Mouse (Mus musculus): ENCODE results near the gene Ube2u. TPM values are rescaled to one million over a fixed set of nuclear protein-coding genes. Genes with fewer than 3 reads are reported as not detected.

Ube2u gene
- polyA plus RNA-seq, 1 experiment from 2014 or later: 0.45 TPM

DNA sequence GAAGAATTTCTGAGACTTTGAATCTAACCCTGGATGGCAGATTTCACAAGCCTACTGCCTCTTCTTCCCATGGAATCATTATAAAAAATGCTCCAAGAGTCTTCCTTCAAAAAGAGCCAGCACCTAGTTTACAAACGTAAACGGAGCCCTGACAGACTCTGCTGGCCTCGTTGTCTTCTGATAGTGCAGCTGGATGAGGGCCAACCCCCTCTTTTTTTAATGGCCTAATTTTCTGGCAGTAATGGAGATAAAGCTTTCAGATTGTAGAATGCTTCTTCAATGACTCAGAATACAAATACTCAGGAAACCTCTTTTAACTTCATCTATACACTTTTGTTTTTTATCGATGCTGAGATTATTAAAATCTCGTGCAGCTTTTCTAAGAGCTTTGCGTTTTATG, 47.6 kb downstream of the Ube2u start:
- H3K4me1 ChIP-seq (ENCODE audit: control insufficient read depth, insufficient read depth, low read length): peaks cover 11% of the 10 kb centered on the region
- H3K9me3 ChIP-seq (replicated peaks; ENCODE audit: control insufficient read depth, low read length): no peaks in the 10 kb centered on the region
- ATAC-seq (replicated peaks; ENCODE audit: insufficient number of reproducible peaks, low FRiP score, low TSS enrichment, low read depth) (no peak), DNase-seq (ENCODE audit: low spot score) (no peak)
- no peak overlapping the region for H3K27ac ChIP-seq (replicated peaks; ENCODE audit: low read depth, low read length)
- no peaks in the 10 kb centered on the region for H3K36me3 ChIP-seq (replicated peaks; ENCODE audit: control insufficient read depth, insufficient read depth, low read depth, low read length)
- H3K27me3 ChIP-seq (ENCODE audit: control insufficient read depth, insufficient read depth, low read length): no peaks in the 10 kb centered on the region
- 46% methylated on average over 6 of the region's 6 CpGs for WGBS
- no peak overlapping the region for H3K9ac ChIP-seq (replicated peaks; ENCODE audit: low read length)
- H3K4me3 ChIP-seq (ENCODE audit: low read depth, low read length): no peak overlapping the region
- H3K4me2 ChIP-seq (ENCODE audit: low read depth, low read length): no peak overlapping the region

DNA sequence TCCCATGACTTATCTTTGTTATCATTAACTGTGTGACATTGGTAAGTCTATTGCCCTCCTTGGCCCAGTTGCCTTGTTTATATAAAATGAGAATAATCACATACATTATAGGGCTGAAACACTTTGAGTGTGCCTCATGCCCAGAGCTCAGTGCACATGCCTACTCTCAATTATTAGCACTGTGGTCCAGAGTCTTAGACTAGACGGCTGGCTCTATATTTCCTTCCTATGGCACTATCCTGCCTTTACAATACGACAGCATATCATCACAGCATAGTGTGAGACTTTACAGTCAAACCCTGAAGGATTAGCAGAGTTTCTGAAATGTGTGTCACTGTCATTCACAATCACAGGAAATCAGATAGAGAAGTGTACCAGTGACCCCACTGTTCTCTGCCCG, 48.4 kb downstream of the Ube2u start:
- Histone ChIP-seq H3K4me2 (ENCODE audit: low read depth, low read length) (peak overlapping the region; percentile 38), H3K36me3 (replicated peaks; ENCODE audit: control insufficient read depth, insufficient read depth, low read depth, low read length) (no peaks in the 10 kb centered on the region), H3K9me3 (replicated peaks; ENCODE audit: control insufficient read depth, low read length) (no peaks in the 10 kb centered on the region), H3K9ac (replicated peaks; ENCODE audit: low read length) (peak overlapping the region; percentile 39), H3K27ac (replicated peaks; ENCODE audit: low read depth, low read length) (peak overlapping the region; percentile 72; the same call in 1 of the 2 replicates), H3K4me1 (ENCODE audit: control insufficient read depth, insufficient read depth, low read length) (peaks cover 11% of the 10 kb centered on the region), H3K4me3 (ENCODE audit: low read depth, low read length) (no peak overlapping the region), H3K27me3 (ENCODE audit: control insufficient read depth, insufficient read depth, low read length) (no peaks in the 10 kb centered on the region)
- DNase-seq (ENCODE audit: low spot score) (no peak), ATAC-seq (replicated peaks; ENCODE audit: insufficient number of reproducible peaks, low FRiP score, low TSS enrichment, low read depth) (no peak)
- WGBS: 4% methylated on average over 3 of the region's 3 CpGs

DNA sequence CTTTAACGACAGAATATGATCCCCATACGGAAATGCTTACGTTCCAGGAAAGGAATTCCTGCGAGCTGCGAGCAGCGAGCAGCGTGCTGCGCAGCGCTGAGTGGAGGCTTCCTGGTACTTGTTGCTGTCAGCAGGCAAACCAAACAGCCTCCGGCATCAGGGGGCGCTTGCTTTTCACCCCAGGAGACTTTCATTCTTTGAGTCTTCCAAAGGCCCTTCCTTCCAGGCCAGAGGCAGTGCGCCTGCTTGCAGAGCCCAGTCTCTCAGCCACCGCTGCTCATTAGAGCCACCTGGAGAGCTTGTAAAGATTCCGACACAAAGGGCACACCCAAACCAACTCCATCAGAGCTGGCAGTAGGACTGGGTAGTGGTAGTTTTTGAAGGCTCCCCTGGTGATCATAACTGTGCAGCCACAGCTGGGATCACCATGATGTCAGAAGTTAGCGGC, 48.9 kb downstream of the Ube2u start:
- WGBS: 3% methylated on average over 15 of the region's 15 CpGs
- Histone ChIP-seq H3K4me1 (ENCODE audit: control insufficient read depth, insufficient read depth, low read length) (peaks cover 11% of the 10 kb centered on the region), H3K27ac (replicated peaks; ENCODE audit: low read depth, low read length) (peak overlapping the region; percentile 72; the same call in 1 of the 2 replicates), H3K36me3 (replicated peaks; ENCODE audit: control insufficient read depth, insufficient read depth, low read depth, low read length) (no peaks in the 10 kb centered on the region), H3K4me3 (ENCODE audit: low read depth, low read length) (peak overlapping the region; percentile 17; the same call in 1 of the 2 replicates), H3K9me3 (replicated peaks; ENCODE audit: control insufficient read depth, low read length) (no peaks in the 10 kb centered on the region), H3K27me3 (ENCODE audit: control insufficient read depth, insufficient read depth, low read length) (no peaks in the 10 kb centered on the region), H3K4me2 (ENCODE audit: low read depth, low read length) (peak overlapping the region; percentile 38), H3K9ac (replicated peaks; ENCODE audit: low read length) (peak overlapping the region; percentile 39)
- DNase-seq (ENCODE audit: low spot score) (peak; percentile 91), ATAC-seq (replicated peaks; ENCODE audit: insufficient number of reproducible peaks, low FRiP score, low TSS enrichment, low read depth) (peak; percentile 72)

DNA sequence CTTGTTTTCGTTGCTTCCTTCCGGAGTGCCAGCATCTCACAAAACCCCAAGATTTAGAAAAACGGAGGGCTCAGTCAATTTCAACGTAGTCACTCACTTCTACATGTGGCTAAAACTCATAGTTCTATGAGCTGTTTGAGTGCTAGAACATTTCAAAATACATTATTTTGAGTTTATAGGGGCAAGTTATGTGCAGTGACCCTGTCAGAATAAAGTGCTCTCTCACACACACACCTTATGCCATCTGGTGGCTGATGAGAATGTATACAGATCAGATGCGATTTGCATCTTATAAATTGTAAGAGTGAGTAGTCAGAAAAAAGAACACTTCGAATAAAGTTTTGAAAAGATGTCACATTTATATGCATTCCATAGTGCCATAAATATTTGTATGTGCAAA, 55.0 kb downstream of the Ube2u start:
- H3K9me3 ChIP-seq (replicated peaks; ENCODE audit: control insufficient read depth, low read length): no peaks in the 10 kb centered on the region
- no peak for ATAC-seq (replicated peaks; ENCODE audit: insufficient number of reproducible peaks, low FRiP score, low TSS enrichment, low read depth)
- no peak overlapping the region for H3K9ac ChIP-seq (replicated peaks; ENCODE audit: low read length)
- no peaks in the 10 kb centered on the region for H3K27me3 ChIP-seq (ENCODE audit: control insufficient read depth, insufficient read depth, low read length)
- peak; percentile 67 for DNase-seq (ENCODE audit: low spot score)
- no peak overlapping the region for H3K27ac ChIP-seq (replicated peaks; ENCODE audit: low read depth, low read length)
- no peak overlapping the region for H3K4me3 ChIP-seq (ENCODE audit: low read depth, low read length)
- H3K36me3 ChIP-seq (replicated peaks; ENCODE audit: control insufficient read depth, insufficient read depth, low read depth, low read length): no peaks in the 10 kb centered on the region
- H3K4me1 ChIP-seq (ENCODE audit: control insufficient read depth, insufficient read depth, low read length): no peaks in the 10 kb centered on the region
- WGBS: 70% methylated on average over 6 of the region's 6 CpGs
- H3K4me2 ChIP-seq (ENCODE audit: low read depth, low read length): no peak overlapping the region

DNA sequence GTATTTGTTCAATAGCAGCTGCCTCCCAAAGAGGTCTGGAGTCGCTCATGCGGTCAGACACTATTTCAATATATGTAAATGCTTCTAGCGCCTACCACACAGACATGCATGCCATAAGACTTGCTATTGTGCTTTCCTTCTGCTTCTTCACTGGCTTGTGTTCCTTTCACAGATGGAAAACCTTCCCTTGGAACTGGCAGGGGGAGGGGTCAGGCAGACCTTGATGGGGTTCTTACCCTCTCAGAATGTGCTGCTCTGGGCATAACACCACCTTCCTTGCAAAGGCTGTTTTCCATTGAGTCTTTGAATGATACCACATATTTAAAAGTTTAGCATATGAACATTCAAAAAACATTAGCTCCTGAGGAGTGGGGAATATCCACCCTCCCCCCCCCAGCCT, 56.3 kb downstream of the Ube2u start:
- H3K9ac ChIP-seq (replicated peaks; ENCODE audit: low read length): no peak overlapping the region
- H3K4me3 ChIP-seq (ENCODE audit: low read depth, low read length): no peak overlapping the region
- WGBS: 79% methylated on average over 3 of the region's 3 CpGs
- no peaks in the 10 kb centered on the region for H3K4me1 ChIP-seq (ENCODE audit: control insufficient read depth, insufficient read depth, low read length)
- H3K27me3 ChIP-seq (ENCODE audit: control insufficient read depth, insufficient read depth, low read length): no peaks in the 10 kb centered on the region
- H3K4me2 ChIP-seq (ENCODE audit: low read depth, low read length): no peak overlapping the region
- H3K36me3 ChIP-seq (replicated peaks; ENCODE audit: control insufficient read depth, insufficient read depth, low read depth, low read length): no peaks in the 10 kb centered on the region
- H3K27ac ChIP-seq (replicated peaks; ENCODE audit: low read depth, low read length): no peak overlapping the region
- ATAC-seq (replicated peaks; ENCODE audit: insufficient number of reproducible peaks, low FRiP score, low TSS enrichment, low read depth): no peak
- DNase-seq (ENCODE audit: low spot score): no peak
- no peaks in the 10 kb centered on the region for H3K9me3 ChIP-seq (replicated peaks; ENCODE audit: control insufficient read depth, low read length)

DNA sequence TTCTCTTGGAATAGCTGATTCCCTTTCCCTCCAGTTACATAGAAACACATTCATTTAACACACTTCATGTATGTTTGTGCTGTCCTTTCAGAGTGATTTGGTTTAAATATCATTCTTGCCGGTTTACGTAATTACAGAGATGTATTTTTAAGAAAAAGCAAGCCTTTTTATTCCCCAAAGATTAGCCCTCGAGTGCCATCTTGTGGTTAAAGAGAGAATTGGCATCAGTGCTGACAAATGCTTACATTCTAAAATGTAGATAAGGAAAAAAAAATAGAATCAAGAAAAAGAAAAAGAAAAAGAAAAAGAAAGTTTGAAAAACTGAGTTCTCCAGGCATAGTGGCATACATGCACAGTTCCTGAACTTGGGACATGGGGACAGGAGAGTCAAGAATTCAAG, 59.2 kb downstream of the Ube2u start:
- Histone ChIP-seq H3K36me3 (replicated peaks; ENCODE audit: control insufficient read depth, insufficient read depth, low read depth, low read length) (no peaks in the 10 kb centered on the region), H3K4me2 (ENCODE audit: low read depth, low read length) (no peak overlapping the region), H3K4me3 (ENCODE audit: low read depth, low read length) (no peak overlapping the region), H3K27me3 (ENCODE audit: control insufficient read depth, insufficient read depth, low read length) (no peaks in the 10 kb centered on the region), H3K9me3 (replicated peaks; ENCODE audit: control insufficient read depth, low read length) (no peaks in the 10 kb centered on the region), H3K9ac (replicated peaks; ENCODE audit: low read length) (no peak overlapping the region), H3K27ac (replicated peaks; ENCODE audit: low read depth, low read length) (no peak overlapping the region), H3K4me1 (ENCODE audit: control insufficient read depth, insufficient read depth, low read length) (no peaks in the 10 kb centered on the region)
- peak; percentile 93 for DNase-seq (ENCODE audit: low spot score)
- ATAC-seq (replicated peaks; ENCODE audit: insufficient number of reproducible peaks, low FRiP score, low TSS enrichment, low read depth): no peak
- 3% methylated on average over 3 of the region's 3 CpGs for WGBS

DNA sequence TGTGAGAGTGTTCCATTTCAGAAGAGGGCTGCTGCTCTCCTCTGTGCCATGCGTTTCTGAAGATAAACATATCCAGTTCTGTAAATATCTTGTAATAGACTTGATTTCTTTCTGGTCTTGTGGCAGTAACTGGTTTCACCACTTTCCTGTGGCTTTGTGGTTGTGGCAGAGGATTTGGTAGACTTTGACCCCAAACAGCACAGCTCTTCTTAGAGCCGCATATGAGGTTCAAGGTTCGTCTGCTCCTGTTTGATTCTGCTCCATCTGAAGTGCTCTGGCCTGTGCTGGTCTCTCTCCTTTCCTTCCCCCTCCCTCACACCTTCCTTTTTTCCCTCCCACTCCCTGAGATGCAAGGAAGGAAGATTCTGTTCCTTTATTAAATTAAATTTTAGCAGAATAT, 60.8 kb downstream of the Ube2u start:
- no peak for DNase-seq (ENCODE audit: low spot score)
- Histone ChIP-seq H3K4me2 (ENCODE audit: low read depth, low read length) (no peak overlapping the region), H3K9ac (replicated peaks; ENCODE audit: low read length) (no peak overlapping the region), H3K4me1 (ENCODE audit: control insufficient read depth, insufficient read depth, low read length) (no peaks in the 10 kb centered on the region), H3K9me3 (replicated peaks; ENCODE audit: control insufficient read depth, low read length) (no peaks in the 10 kb centered on the region), H3K27me3 (ENCODE audit: control insufficient read depth, insufficient read depth, low read length) (no peaks in the 10 kb centered on the region), H3K4me3 (ENCODE audit: low read depth, low read length) (no peak overlapping the region), H3K36me3 (replicated peaks; ENCODE audit: control insufficient read depth, insufficient read depth, low read depth, low read length) (no peaks in the 10 kb centered on the region), H3K27ac (replicated peaks; ENCODE audit: low read depth, low read length) (no peak overlapping the region)
- ATAC-seq (replicated peaks; ENCODE audit: insufficient number of reproducible peaks, low FRiP score, low TSS enrichment, low read depth): no peak
- 67% methylated on average over 3 of the region's 3 CpGs for WGBS

DNA sequence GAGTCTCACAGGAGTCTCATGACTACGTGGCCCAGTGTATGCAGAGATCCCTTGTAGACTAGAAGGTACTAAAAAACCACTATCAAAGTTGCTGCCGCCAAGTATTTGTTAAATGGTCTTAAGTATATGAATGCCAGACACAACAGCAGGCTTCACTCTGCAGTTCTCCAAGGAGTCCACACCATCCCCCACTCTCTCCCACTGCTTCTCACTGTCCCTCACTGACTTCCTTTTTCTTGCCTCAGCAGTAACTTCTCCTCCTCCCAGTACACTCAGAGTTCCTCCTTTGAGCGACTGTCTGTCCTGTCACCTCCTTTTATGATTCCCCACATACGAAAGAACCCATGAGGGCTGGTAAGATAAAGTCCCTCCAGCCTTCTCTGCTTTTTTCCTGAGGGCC, 69.3 kb downstream of the Ube2u start:
- H3K4me3 ChIP-seq (ENCODE audit: low read depth, low read length): no peak overlapping the region
- WGBS: 72% methylated on average over 4 of the region's 4 CpGs
- ATAC-seq (replicated peaks; ENCODE audit: insufficient number of reproducible peaks, low FRiP score, low TSS enrichment, low read depth): no peak

More for the DNA sequence above, 69.3 kb downstream of the Ube2u start:
- Histone ChIP-seq H3K27ac (replicated peaks; ENCODE audit: low read depth, low read length) (no peak overlapping the region), H3K4me2 (ENCODE audit: low read depth, low read length) (no peak overlapping the region), H3K27me3 (ENCODE audit: control insufficient read depth, insufficient read depth, low read length) (no peaks in the 10 kb centered on the region), H3K36me3 (replicated peaks; ENCODE audit: control insufficient read depth, insufficient read depth, low read depth, low read length) (no peaks in the 10 kb centered on the region), H3K9ac (replicated peaks; ENCODE audit: low read length) (no peak overlapping the region), H3K9me3 (replicated peaks; ENCODE audit: control insufficient read depth, low read length) (no peaks in the 10 kb centered on the region), H3K4me1 (ENCODE audit: control insufficient read depth, insufficient read depth, low read length) (no peaks in the 10 kb centered on the region)
- no peak for DNase-seq (ENCODE audit: low spot score)
